Mouse (Mus musculus) layer of hippocampus, postnatal 10 days (tissue): Measurements from ENCODE around the gene Abcd3. TPM values are rescaled to one million over a fixed set of nuclear protein-coding genes. Genes with fewer than 3 reads are reported as not detected.

Experiments
- DNase-seq, 2 experiments: peaks; one replicate each; pipeline ENCODE4 v3.0.0; 2021; ENCODE audit warnings: low spot score in 2 of 2
- total RNA-seq, 2 experiments: library from RNA; stranded (reverse); gene quantifications; 2 replicates each; pipeline ENCODE4 v1.2.3; 2021

Gene Abcd3
- total RNA-seq, 2 experiments from 2014 or later, result 74.3 to 79.7 TPM

DNA sequence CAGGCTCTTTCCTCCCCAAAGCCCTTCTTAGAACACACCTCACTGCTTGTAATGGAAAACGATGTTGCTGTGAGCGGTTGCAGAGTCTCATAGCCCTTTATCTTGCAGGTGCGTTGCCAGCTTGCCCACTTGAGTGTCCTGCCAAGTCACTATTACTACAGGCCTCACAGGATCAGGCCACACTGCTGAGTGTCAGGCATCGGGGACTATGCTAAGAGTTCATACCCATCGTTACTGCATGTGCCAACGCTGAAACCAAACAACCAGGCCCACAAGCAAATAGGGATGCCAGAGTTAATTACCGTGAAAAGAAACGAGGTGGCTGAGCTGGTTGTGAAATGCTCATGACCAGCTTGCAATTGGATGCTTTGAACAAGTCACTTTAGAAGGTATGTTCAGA, 101.3 kb downstream of the Abcd3 start:
- DNase-seq, result no peak

DNA sequence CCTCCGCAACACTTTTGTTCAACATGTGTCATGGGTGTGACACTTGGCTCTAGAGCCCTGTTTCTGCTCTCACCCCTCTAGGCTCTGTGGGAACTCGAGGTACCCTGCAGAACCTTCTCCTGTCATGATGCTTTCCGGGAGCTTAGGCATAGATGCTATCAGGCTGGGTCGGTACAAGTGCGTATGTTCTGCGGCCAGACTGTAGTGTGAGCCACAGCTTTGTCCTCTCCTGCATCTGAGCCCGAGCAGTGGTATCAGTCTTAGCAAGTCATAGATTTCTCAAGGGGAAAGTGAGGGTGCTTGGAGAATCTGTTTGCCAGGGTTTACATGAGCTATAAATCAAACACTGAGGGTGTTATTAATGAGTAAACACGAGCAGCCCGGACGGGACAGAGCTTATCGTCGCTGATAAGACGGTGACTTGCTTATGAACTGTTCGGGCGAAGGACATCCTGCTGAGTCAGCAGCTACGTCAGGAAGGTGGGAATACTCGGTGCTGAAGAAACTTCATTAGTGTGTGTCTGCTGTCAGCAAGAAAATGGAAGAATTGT, 101.9 kb downstream of the Abcd3 start:
- DNase-seq, result no peak

DNA sequence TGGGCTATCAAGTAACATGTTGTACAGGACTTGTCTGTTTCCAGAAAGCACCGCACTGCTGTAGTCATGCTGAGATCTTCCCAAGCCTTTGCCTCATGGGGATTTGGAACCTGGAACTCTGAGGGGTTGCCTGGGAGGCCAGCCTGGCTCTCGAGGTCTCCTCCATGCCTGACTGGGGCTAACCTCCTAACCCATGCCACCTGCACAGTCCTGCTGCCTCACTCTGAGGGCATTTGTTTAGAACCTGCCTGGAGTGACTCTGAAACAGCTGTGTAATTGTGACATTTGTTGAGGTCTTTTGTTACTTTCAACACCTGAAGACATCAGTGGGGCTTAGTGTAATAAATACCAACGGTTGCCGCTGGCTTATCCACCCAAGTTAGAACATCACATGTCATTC, 102.9 kb downstream of the Abcd3 start:
- no peak for DNase-seq

DNA sequence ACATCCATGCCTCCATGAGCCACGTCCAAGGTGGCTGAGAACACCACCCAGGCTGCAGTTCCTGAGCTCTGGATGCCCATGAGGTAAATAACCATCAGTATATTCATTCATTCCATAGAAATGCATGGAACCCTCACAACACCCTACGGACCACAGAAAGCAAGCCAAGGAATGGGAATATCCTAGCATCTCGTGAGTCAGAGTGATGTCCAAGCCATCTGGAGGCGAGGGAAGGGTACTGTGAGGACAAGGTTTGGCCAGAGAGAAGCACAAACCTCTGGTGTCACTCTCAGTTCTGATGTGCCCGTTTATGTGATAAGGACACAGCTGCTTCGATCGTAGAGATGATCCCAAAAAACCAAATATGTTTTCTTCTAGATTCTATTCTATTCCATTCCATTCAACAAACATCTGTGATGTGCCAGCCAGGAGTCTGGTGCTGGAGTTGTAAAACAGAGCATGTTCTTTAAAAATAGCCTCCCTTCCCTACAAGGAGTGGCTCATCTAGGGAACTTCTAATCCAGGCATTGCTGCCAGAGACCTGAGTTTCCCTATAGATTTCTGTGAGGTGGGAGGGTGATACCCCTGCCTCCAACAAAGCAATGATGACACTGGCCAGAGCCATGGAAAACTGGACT, 104.1 kb downstream of the Abcd3 start:
- DNase-seq, result no peak

Other genes with a start within 250 kb of the Abcd3 start
- not detected for gene 4930432M17Rik, start 144.5 kb downstream of the Abcd3 start, total RNA-seq
- gene F3, start 91.8 kb downstream of the Abcd3 start, total RNA-seq, result 10 to 100 TPM; 38.7 to 39.1 TPM
- 10 to 100 TPM; 19.2 to 21.1 TPM for gene Arhgap29, start 137.2 kb upstream of the Abcd3 start, total RNA-seq
- gene Abca4, start 229.1 kb upstream of the Abcd3 start, total RNA-seq, result 1 to 10 TPM; 1.6 to 1.7 TPM